Mouse (Mus musculus): ENCODE measurements around the gene Tbc1d8. TPM values are rescaled to one million over a fixed set of nuclear protein-coding genes. Genes with fewer than 3 reads are reported as not detected.

Tbc1d8 gene
- polyA plus RNA-seq, 1 experiment = 5.1 TPM

DNA sequence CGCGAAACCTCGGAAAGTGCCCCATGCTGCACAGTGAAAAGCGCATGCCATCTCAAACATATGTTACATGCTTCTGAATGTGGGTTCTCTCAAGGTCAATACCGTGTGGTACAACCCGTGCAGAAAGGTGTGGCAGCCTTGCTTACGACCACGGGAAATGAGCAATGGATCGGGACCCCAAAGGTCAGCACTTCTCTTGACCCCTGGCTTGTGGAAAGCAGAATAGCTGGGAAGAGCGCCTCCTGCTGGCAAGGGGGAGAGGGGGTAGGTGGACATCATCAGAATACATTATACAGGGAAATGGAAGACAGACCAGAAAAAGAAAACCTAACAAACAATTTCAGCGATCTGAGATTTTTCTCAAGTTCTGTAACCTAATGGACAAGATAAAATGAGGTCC lies 19.2 kb upstream of the Tbc1d8 start:
- no peak for TF ChIP-seq POLR2A (IDR thresholded peaks at IDR 0.05; ENCODE audit: low read depth, low read length)
- peak; percentile 37; the same call in 1 of the 2 replicates for TF ChIP-seq CTCF (conservative IDR thresholded peaks at IDR 0.05; ENCODE audit: insufficient read depth, insufficient read length, low read depth, low read length)
- no peak for DNase-seq
- Histone ChIP-seq H3K4me3 (ENCODE audit: insufficient read depth, low read depth, low read length) (no peak overlapping the region), H3K36me3 (ENCODE audit: control insufficient read depth, insufficient read depth, low read length) (no peaks in the 10 kb centered on the region), H3K27me3 (replicated peaks; ENCODE audit: control insufficient read depth, insufficient read depth, low read length) (no peaks in the 10 kb centered on the region), H3K4me1 (ENCODE audit: control insufficient read depth, insufficient read depth, low read length) (no peaks in the 10 kb centered on the region), H3K27ac (ENCODE audit: insufficient read depth, low read depth, low read length) (no peak overlapping the region)
- 87% methylated on average over 11 of the region's 11 CpGs for WGBS

DNA sequence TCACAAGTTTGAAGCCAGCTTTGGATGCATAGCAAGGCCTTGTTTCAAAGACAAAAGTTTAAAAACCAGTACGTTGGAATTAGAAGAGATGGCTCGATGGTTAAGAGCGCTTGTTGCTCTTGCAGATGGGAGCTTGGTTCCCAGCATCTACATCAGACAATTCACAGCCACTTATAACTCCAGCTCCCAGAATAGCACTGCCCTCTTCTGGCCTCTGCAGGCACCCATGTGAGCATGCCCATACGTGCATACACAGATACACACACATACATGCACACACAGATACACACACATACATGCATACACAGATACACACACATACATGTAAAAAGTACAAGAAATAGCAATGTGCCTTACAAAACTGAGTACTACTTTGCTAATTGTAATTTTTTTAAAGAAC lies 18.4 kb upstream of the Tbc1d8 start:
- Histone ChIP-seq H3K36me3 (ENCODE audit: control insufficient read depth, insufficient read depth, low read length) (no peaks in the 10 kb centered on the region), H3K4me1 (ENCODE audit: control insufficient read depth, insufficient read depth, low read length) (no peaks in the 10 kb centered on the region), H3K27ac (ENCODE audit: insufficient read depth, low read depth, low read length) (no peak overlapping the region), H3K27me3 (replicated peaks; ENCODE audit: control insufficient read depth, insufficient read depth, low read length) (no peaks in the 10 kb centered on the region), H3K4me3 (ENCODE audit: insufficient read depth, low read depth, low read length) (no peak overlapping the region)
- TF ChIP-seq POLR2A (IDR thresholded peaks at IDR 0.05; ENCODE audit: low read depth, low read length) = no peak
- TF ChIP-seq CTCF (conservative IDR thresholded peaks at IDR 0.05; ENCODE audit: insufficient read depth, insufficient read length, low read depth, low read length) = no peak
- no peak for DNase-seq
- 94% methylated on average over 4 of the region's 4 CpGs for WGBS

DNA sequence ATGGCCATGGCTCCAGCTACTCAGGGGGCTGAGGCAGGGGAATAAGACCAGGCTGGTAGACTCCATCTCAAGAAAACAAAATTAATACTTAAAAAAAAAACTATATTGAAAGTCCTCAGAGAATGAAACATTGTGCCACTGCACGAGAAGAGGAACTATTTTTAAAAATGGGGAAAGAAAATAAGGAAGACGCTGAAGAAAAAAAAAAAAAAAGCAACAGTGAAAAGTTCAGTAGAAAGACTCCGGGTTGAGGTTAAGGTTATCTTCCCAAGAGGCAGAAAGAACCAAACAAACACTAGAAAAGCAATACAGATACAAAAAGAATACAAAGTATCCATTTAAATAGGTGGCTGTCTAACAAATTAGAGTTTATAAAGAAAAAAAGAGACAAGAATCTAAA lies 15.1 kb upstream of the Tbc1d8 start:
- TF ChIP-seq CTCF (conservative IDR thresholded peaks at IDR 0.05; ENCODE audit: insufficient read depth, insufficient read length, low read depth, low read length) (no peak), POLR2A (IDR thresholded peaks at IDR 0.05; ENCODE audit: low read depth, low read length) (no peak)
- 61% methylated on average over 3 of the region's 3 CpGs for WGBS
- no peak overlapping the region for H3K4me3 ChIP-seq (ENCODE audit: insufficient read depth, low read depth, low read length)
- no peaks in the 10 kb centered on the region for H3K4me1 ChIP-seq (ENCODE audit: control insufficient read depth, insufficient read depth, low read length)
- no peaks in the 10 kb centered on the region for H3K27me3 ChIP-seq (replicated peaks; ENCODE audit: control insufficient read depth, insufficient read depth, low read length)
- no peak for DNase-seq
- H3K36me3 ChIP-seq (ENCODE audit: control insufficient read depth, insufficient read depth, low read length) = no peaks in the 10 kb centered on the region
- no peak overlapping the region for H3K27ac ChIP-seq (ENCODE audit: insufficient read depth, low read depth, low read length)

DNA sequence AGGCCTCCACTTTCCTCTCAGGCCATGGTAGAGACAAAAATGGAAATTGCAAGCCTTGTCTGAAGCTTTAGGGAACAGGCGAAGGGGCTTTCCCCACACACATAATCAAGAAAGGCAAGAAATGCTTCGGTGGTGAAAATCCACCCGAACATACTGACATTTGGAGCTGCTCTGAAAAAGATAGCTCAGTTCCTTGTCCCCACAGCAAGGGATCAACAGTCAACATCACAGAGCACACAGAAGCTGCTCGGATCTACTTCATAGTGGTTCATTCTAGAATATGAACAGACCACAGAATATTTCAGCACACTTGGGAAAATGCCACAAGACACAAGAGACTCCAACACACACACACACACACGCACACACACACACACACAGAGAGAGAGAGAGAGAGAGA lies 14.6 kb upstream of the Tbc1d8 start:
- no peaks in the 10 kb centered on the region for H3K4me1 ChIP-seq (ENCODE audit: control insufficient read depth, insufficient read depth, low read length)
- no peak overlapping the region for H3K4me3 ChIP-seq (ENCODE audit: insufficient read depth, low read depth, low read length)
- no peak for DNase-seq
- WGBS = 86% methylated on average over 5 of the region's 5 CpGs
- H3K27me3 ChIP-seq (replicated peaks; ENCODE audit: control insufficient read depth, insufficient read depth, low read length) = no peaks in the 10 kb centered on the region
- TF ChIP-seq CTCF (conservative IDR thresholded peaks at IDR 0.05; ENCODE audit: insufficient read depth, insufficient read length, low read depth, low read length) (no peak), POLR2A (IDR thresholded peaks at IDR 0.05; ENCODE audit: low read depth, low read length) (no peak)
- no peaks in the 10 kb centered on the region for H3K36me3 ChIP-seq (ENCODE audit: control insufficient read depth, insufficient read depth, low read length)
- H3K27ac ChIP-seq (ENCODE audit: insufficient read depth, low read depth, low read length) = no peak overlapping the region

DNA sequence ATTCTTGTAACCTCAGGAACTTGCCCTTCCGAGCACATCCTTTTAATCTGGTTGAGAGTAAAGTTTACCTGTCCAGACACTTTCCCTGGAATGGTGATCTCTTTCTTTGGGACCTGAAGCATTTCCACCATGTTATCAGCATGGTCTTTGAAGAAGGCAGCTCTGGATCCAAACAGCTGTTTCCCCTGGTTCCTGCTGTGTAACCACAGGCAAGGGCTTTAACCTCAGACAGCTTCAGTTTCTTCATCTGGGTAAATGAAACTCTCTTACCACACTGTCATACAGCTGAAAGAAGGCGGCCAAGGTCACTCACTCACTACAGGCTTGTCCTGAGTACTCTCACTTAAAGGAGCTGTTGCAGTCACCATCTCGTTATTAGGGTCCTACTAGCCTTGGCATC lies 8.8 kb upstream of the Tbc1d8 start:
- H3K36me3 ChIP-seq (ENCODE audit: control insufficient read depth, insufficient read depth, low read length) = no peaks in the 10 kb centered on the region
- H3K4me3 ChIP-seq (ENCODE audit: insufficient read depth, low read depth, low read length) = no peak overlapping the region
- no peaks in the 10 kb centered on the region for H3K27me3 ChIP-seq (replicated peaks; ENCODE audit: control insufficient read depth, insufficient read depth, low read length)
- 90% methylated on average over 3 of the region's 3 CpGs for WGBS
- no peak for DNase-seq
- H3K4me1 ChIP-seq (ENCODE audit: control insufficient read depth, insufficient read depth, low read length) = no peaks in the 10 kb centered on the region
- no peak for TF ChIP-seq POLR2A (IDR thresholded peaks at IDR 0.05; ENCODE audit: low read depth, low read length)
- TF ChIP-seq CTCF (conservative IDR thresholded peaks at IDR 0.05; ENCODE audit: insufficient read depth, insufficient read length, low read depth, low read length) = no peak
- H3K27ac ChIP-seq (ENCODE audit: insufficient read depth, low read depth, low read length) = no peak overlapping the region

DNA sequence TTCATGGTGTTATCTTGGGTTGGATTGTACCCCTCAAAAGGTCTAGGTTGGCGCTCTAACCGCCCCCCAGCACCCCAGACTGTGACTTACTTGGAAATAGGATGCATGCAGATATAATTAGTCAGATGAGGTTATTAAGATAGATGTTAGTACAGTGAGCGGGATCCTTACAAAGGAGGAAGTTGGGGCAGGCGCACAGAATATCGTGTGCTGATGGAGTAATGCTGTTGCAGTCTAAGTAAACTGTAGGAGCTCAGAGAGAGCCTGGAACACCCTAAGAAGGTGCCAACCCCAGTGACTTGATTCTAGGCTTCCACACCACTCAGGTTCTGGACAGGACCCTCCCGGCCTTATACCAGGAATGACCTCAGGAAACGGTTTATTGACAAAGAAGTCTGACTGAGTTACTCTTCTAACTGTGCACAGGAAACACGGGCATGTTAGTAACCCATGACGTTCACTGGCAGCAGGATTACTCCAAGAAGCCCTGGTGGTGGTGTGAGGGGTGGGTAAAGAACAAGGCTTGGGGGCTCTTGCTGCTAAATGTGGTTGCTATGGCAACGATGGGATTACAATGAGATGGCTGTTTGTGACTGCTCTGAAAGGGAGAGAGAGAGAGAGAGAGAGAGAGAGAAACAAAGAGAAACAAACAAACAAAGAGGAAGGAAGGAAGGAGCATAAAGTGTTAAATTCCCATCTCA lies 3.7 kb upstream of the Tbc1d8 start:
- no peaks in the 10 kb centered on the region for H3K36me3 ChIP-seq (ENCODE audit: control insufficient read depth, insufficient read depth, low read length)
- no peak for TF ChIP-seq POLR2A (IDR thresholded peaks at IDR 0.05; ENCODE audit: low read depth, low read length)
- TF ChIP-seq CTCF (conservative IDR thresholded peaks at IDR 0.05; ENCODE audit: insufficient read depth, insufficient read length, low read depth, low read length) = no peak
- H3K4me1 ChIP-seq (ENCODE audit: control insufficient read depth, insufficient read depth, low read length) = no peaks in the 10 kb centered on the region; the same call in 1 of the 2 replicates
- no peaks in the 10 kb centered on the region for H3K27me3 ChIP-seq (replicated peaks; ENCODE audit: control insufficient read depth, insufficient read depth, low read length)
- no peak for DNase-seq
- H3K27ac ChIP-seq (ENCODE audit: insufficient read depth, low read depth, low read length) = no peak overlapping the region
- 67% methylated on average over 10 of the region's 10 CpGs for WGBS
- no peak overlapping the region for H3K4me3 ChIP-seq (ENCODE audit: insufficient read depth, low read depth, low read length)

DNA sequence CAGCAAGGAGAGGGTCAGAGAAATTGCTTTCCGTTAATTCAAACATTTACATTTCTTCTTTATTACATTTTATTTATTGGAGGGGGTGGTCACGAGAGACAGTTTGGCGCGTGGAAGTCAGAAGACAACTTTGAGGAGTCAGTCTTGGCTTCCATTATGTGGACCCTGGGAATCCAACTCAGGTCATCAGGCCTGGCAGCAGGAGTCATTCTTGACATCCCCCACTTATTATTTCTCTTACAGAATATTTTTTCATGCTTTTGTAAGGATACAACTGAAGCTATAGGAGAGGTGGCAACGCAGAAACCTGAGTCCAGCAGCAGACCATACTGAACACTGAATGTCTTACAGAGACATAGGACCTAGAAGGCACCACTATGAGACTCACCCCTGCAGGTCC lies 699 bp upstream of the Tbc1d8 start:
- Histone ChIP-seq H3K36me3 (ENCODE audit: control insufficient read depth, insufficient read depth, low read length) (no peaks in the 10 kb centered on the region), H3K4me3 (ENCODE audit: insufficient read depth, low read depth, low read length) (no peak overlapping the region), H3K27me3 (replicated peaks; ENCODE audit: control insufficient read depth, insufficient read depth, low read length) (no peaks in the 10 kb centered on the region), H3K4me1 (ENCODE audit: control insufficient read depth, insufficient read depth, low read length) (no peaks in the 10 kb centered on the region; the same call in 1 of the 2 replicates), H3K27ac (ENCODE audit: insufficient read depth, low read depth, low read length) (no peak overlapping the region)
- 65% methylated on average over 5 of the region's 5 CpGs for WGBS
- DNase-seq = no peak
- TF ChIP-seq CTCF (conservative IDR thresholded peaks at IDR 0.05; ENCODE audit: insufficient read depth, insufficient read length, low read depth, low read length) (no peak), POLR2A (IDR thresholded peaks at IDR 0.05; ENCODE audit: low read depth, low read length) (no peak)

All from kidney, adult 2 months (tissue).